Mouse (Mus musculus) forebrain, embryonic 10.5 days (tissue): ENCODE measurements around the gene Fgf9. TPM values are rescaled to one million over a fixed set of nuclear protein-coding genes. Genes with fewer than 3 reads are reported as not detected.

Experiments used
- DNase-seq: peaks from one replicate; pipeline ENCODE4 v3.0.0-alpha.2; 2017; ENCODE audit warnings: low spot score; ENCODE audit errors: extremely low spot score
- H3K27ac ChIP-seq: fragments of 300-500 bp; sonication (generic); 2 replicates; pipeline ENCODE4 v1.5.1; 2016; ENCODE audit warnings: mild to moderate bottlenecking
- H3K27me3 ChIP-seq: fragments of 300-500 bp; sonication (generic); 2 replicates; pipeline ENCODE4 v1.6.1; 2016; ENCODE audit warnings: mild to moderate bottlenecking; ENCODE audit not compliant: poor library complexity, severe bottlenecking
- H3K36me3 ChIP-seq: fragments of 300-500 bp; sonication (generic); replicated peaks from 2 replicates; pipeline ENCODE4 v1.6.1; 2016; ENCODE audit warnings: mild to moderate bottlenecking, moderate library complexity
- H3K4me1 ChIP-seq: fragments of 300-500 bp; sonication (generic); 2 replicates; pipeline ENCODE4 v1.6.1; 2016
- H3K4me3 ChIP-seq: fragments of 300-500 bp; sonication (generic); 2 replicates; pipeline ENCODE4 v1.5.1; 2016; ENCODE audit warnings: mild to moderate bottlenecking, moderate library complexity
- H3K9me3 ChIP-seq: fragments of 300-500 bp; sonication (generic); 2 replicates; pipeline ENCODE4 v1.6.1; 2016; ENCODE audit warnings: mild to moderate bottlenecking, moderate library complexity
- WGBS: fragments of 180-500 bp; shearing (Covaris S2); methylation state at CpG from one replicate; pipeline ENCODE4 v1.1.7; 2016; 5-methylcytosine and 5-hydroxymethylcytosine counted together
- polyA plus RNA-seq: library from polyadenylated mRNA; unstranded; fragments of >200 nt; fragmentation: Nextera tagmentation; extraction: Ambion mirVana; gene quantifications from 2 replicates; pipeline ENCODE4 v1.2.1, GENCODE M21; 2016

The Fgf9 gene
- polyA plus RNA-seq, 1 experiment from 2014 or later, result 2.1 TPM

DNA sequence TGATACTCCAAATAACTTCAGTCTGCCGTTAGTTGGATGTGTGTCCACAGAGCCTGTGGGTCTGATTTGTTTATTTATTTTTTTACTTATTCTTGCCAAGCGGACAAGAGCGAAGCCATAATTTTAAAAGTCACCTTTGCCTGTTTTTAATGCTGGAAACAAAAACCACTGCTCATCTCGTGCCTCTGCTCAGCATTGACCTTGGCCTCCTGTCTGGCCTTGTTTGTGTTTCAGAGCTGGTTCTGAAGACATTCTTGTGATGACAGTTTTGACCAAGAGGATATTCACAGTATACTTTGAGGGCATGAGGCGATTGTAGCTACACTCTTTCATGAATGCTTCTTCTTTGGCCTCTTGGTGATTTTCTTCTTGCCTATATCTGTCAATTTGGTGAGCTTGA is 35.2 kb downstream of the Fgf9 start:
- Histone ChIP-seq H3K27me3 (no peaks in the 10 kb centered on the region), H3K36me3 (no peaks in the 10 kb centered on the region), H3K4me3 (no peak overlapping the region), H3K9me3 (no peaks in the 10 kb centered on the region), H3K27ac (no peak overlapping the region), H3K4me1 (no peaks in the 10 kb centered on the region)
- WGBS, result 84% methylated on average over 5 of the region's 5 CpGs
- DNase-seq, result no peak

DNA sequence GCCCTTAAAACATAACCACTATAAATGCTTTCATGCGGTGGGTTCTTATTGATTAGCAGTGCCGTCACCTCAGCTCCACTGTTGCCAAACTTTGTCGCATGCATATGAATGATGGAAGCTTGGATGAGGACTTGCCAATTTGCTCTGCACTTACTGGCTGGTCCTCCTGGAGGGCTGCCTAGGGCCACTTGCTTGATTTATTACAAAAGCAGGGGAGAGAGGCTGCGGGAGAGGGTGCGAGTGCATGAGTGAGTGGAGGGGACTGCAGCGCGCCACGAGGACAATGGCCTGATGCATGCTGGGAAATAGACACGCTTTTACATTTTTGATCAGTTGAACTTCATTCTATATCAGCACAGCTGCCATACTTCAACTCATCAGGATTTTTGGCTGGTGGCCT is 39.3 kb downstream of the Fgf9 start:
- WGBS, result 95% methylated on average over 9 of the region's 9 CpGs
- Histone ChIP-seq H3K27ac (no peak overlapping the region), H3K9me3 (no peaks in the 10 kb centered on the region), H3K4me1 (no peaks in the 10 kb centered on the region), H3K4me3 (no peak overlapping the region), H3K36me3 (no peaks in the 10 kb centered on the region), H3K27me3 (no peaks in the 10 kb centered on the region)
- no peak for DNase-seq

DNA sequence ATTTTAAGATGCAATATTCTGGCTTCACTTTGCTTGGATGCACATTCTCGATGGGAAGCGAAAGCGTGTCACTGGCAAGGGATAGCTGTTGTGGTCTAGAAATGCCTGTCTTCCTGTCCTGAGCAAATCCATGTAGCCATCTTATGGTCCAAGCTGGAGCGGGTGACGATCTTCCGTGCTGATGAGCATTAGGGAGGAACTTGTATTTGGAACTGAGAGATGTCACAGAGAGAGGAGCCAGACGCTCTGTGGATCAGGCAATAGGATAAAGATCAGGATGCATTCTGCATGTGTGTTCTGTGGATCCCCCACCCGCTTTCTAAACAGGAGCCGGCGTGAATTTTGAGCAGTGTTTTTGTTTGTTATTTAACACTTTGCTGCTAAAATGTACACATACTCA is 41.2 kb downstream of the Fgf9 start:
- Histone ChIP-seq H3K4me1 (no peaks in the 10 kb centered on the region), H3K27ac (no peak overlapping the region), H3K27me3 (no peaks in the 10 kb centered on the region), H3K9me3 (no peaks in the 10 kb centered on the region), H3K36me3 (no peaks in the 10 kb centered on the region), H3K4me3 (no peak overlapping the region)
- DNase-seq, result no peak
- 91% methylated on average over 10 of the region's 10 CpGs for WGBS

DNA sequence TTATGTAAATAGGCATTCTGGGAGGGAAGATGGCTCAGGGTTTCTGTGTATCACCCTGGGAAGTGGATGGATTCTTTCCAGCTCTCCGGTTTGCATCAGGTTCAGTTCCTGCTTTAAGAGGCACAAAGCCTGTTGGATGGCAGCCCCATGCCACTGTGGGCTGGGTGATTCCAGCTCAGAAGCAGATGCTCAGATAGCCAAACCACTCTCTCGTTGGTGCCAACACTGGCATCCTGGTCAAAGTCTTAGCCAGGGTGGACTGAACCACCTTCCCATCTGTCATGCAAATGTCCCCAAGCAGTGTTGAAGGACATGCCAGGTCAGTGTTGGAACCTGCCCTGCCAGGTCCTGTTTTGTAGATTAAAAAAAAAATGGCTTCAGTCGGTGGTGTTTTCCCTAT is 42.0 kb downstream of the Fgf9 start:
- H3K9me3 ChIP-seq, result no peaks in the 10 kb centered on the region
- no peaks in the 10 kb centered on the region for H3K4me1 ChIP-seq
- 73% methylated on average over 3 of the region's 3 CpGs for WGBS
- no peaks in the 10 kb centered on the region for H3K36me3 ChIP-seq
- no peak overlapping the region for H3K4me3 ChIP-seq
- H3K27me3 ChIP-seq, result no peaks in the 10 kb centered on the region
- no peak overlapping the region for H3K27ac ChIP-seq
- DNase-seq, result no peak

DNA sequence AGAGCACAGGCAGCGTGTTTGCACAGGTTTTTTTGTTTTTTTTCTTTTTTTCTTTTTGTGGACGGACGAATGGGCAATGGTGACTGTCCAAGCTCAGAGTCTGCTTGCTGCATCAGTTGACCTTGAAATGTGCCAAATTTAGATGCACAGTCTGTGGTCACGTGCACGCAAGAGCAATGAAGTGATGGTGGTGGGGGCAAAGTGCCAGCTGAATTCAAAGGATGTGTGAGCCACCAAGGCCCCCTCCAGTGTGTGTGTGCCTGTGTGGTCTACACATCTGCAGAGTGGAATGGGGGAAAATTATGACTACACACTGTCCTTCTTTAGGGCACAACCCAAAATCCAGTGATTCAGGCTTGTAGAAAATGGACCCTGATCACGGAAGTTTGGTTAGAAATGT is 42.8 kb downstream of the Fgf9 start:
- Histone ChIP-seq H3K9me3 (no peaks in the 10 kb centered on the region), H3K27me3 (no peaks in the 10 kb centered on the region), H3K27ac (no peak overlapping the region), H3K4me1 (no peaks in the 10 kb centered on the region), H3K36me3 (no peaks in the 10 kb centered on the region), H3K4me3 (no peak overlapping the region)
- DNase-seq, result no peak
- 79% methylated on average over 6 of the region's 6 CpGs for WGBS

DNA sequence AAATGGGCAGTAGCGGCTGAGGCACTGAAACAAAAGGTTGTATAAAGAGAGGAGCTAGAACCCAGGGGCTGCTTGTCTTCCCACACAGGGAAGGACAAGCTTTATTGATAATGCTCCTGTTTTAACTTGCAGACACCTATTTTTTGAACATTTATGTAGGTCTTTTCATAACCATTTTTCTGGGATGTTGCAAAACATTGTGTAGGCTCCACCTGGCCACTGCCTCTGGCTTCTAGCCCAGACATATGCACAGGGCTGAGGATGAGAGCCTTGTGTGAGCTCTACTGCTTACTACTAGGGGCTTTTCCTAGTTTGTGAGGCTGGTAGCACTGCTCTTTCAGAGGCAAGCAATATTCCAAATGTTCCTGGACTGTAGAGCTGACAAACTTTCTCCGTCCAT is 43.8 kb downstream of the Fgf9 start:
- Histone ChIP-seq H3K9me3 (no peaks in the 10 kb centered on the region), H3K27me3 (no peaks in the 10 kb centered on the region), H3K4me1 (no peaks in the 10 kb centered on the region), H3K27ac (no peak overlapping the region), H3K4me3 (no peak overlapping the region), H3K36me3 (no peaks in the 10 kb centered on the region)
- DNase-seq, result no peak
- 83% methylated on average over 2 of the region's 2 CpGs for WGBS

DNA sequence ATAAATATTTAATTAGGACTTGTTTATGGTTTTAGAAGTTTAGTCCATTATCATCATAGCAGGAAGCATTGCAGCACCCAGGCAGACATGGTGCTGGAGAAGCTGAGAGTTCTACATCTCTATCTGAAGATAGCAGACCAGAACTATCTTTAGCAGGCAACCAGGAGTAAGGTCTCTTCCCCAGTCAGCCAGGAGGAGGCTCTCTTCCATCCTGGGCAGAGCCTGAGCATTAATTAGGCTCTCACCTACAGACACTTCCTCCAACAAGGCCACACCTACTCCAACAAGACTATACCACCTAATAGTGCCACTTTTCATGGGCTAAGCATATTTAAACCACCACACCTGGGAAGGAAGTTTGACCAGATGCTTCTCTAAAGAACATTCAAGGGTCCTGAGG is 54.3 kb downstream of the Fgf9 start:
- DNase-seq, result no peak
- no peaks in the 10 kb centered on the region for H3K27me3 ChIP-seq
- H3K4me1 ChIP-seq, result no peaks in the 10 kb centered on the region
- no peak overlapping the region for H3K27ac ChIP-seq
- H3K9me3 ChIP-seq, result no peaks in the 10 kb centered on the region
- no peaks in the 10 kb centered on the region for H3K36me3 ChIP-seq
- no peak overlapping the region for H3K4me3 ChIP-seq

DNA sequence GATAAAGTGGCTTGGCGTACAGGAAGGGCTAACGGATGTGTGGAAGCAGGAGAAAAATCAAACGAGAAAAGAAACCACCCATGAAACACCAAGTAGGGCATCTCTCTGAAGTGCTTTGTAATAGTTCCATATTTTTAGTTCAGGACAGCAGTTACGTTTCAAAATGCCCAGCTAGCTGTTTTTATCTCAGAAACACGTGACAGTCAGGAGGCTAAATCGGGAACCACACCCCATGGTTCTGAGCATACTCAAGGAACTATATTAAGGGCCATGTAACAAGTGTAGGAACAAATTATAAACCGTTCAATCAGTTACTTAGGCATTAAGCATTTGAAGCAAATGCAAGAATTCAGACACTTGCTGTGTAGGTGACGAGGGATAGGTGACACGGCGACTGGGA is 56.2 kb downstream of the Fgf9 start:
- no peak for DNase-seq
- 94% methylated on average over 10 of the region's 10 CpGs for WGBS
- Histone ChIP-seq H3K27me3 (no peaks in the 10 kb centered on the region), H3K4me1 (no peaks in the 10 kb centered on the region), H3K4me3 (no peak overlapping the region), H3K27ac (no peak overlapping the region), H3K36me3 (no peaks in the 10 kb centered on the region), H3K9me3 (no peaks in the 10 kb centered on the region)

DNA sequence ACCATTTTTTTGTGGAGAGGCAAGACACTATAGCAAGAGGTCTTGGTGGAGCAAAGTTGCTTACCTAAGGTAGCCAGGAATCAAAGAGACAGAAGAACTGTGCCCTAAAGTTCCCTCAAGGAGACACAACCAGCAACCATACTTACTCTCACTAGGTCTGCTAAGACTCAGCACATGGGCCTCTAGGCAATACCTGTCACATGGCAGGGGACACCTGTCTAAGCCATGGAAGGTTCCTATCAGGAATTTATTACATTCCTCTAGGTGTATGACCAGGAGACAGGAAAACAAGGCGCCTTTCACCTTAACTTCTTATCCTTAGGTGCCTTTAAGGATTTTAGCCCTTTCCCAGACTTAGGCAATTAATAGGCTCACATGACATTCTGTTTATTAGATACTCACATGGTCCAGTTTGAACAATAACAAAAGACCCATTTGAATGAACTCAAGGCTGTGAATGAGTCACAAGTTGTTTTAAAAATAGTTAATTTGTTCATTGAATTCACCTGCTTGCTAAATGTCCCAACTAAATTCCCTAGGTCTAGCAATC is 69.2 kb downstream of the Fgf9 start:
- no peak for DNase-seq
- Histone ChIP-seq H3K9me3 (no peaks in the 10 kb centered on the region), H3K4me3 (no peak overlapping the region), H3K27ac (no peak overlapping the region), H3K27me3 (no peaks in the 10 kb centered on the region), H3K4me1 (no peaks in the 10 kb centered on the region), H3K36me3 (no peaks in the 10 kb centered on the region)
- WGBS, result 84% methylated on average over 1 of the region's 1 CpGs

DNA sequence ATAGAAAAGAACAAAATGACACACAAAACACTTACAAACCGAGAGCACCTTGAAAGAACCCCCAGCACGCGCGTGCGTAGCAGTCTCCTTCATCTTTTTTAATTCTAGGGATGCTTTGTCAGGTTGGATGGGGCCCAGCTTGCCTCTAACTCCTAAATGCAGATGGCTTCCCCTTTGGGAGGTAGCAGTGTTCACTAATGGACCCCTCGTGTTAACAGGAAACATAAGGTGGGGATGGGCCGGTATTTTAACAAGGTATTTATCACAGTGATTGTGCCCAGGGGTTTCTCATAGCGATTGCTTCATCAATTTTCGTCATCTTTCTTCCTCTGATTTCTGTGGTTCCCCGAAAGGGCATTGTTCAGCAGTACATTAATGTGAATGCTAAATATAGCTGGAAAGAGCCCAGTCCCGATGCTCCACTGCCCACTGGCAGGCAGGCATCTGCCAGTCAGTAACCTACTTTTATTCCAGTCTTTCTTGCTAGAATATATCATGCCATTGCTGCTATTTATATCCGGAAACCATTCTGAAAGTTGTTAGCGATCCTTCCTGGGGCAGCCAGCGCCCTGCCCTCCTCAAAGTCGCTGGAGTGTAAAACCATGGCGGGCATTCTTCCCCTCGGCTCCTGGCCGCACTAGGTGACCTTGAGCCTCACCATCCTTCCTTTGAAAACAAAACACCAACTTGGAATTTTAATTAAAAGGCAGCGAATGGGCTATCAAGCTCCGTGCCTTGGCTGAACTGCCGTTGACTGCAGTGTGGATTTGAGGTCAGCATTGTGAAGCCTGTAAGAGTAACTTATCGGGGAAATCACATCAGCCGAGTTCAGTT is 79.5 kb downstream of the Fgf9 start:
- peak overlapping the region; percentile 31; the same call in 1 of the 2 replicates for H3K4me3 ChIP-seq
- no peak for DNase-seq
- H3K36me3 ChIP-seq, result no peaks in the 10 kb centered on the region
- 70% methylated on average over 23 of the region's 23 CpGs for WGBS
- H3K27me3 ChIP-seq, result peaks cover 15% of the 10 kb centered on the region
- peaks cover 21% of the 10 kb centered on the region for H3K4me1 ChIP-seq
- no peak overlapping the region for H3K27ac ChIP-seq
- H3K9me3 ChIP-seq, result no peaks in the 10 kb centered on the region

DNA sequence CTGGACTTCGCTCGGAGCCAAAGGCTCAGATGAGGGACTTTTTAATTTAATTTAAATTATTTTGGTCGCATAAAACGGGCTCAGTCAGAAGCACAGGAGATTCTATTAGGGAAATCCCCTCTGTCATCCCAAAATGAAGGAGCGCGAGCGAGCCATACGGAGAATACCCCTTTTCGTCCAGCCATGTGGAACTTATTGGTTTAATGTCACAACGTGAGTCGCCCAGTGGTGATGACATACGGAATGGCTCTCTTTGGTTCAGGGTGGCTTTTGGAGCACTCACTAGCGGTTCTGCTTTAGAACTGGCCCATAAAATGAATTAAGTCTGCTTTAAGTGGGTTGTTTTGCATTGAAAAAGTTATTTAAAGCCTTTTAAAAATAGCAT is 80.1 kb downstream of the Fgf9 start:
- H3K9me3 ChIP-seq, result no peaks in the 10 kb centered on the region
- H3K4me1 ChIP-seq, result peaks cover 21% of the 10 kb centered on the region
- H3K27ac ChIP-seq, result no peak overlapping the region
- H3K36me3 ChIP-seq, result no peaks in the 10 kb centered on the region
- no peak for DNase-seq
- WGBS, result 60% methylated on average over 13 of the region's 13 CpGs
- H3K4me3 ChIP-seq, result peak overlapping the region; percentile 31; the same call in 1 of the 2 replicates
- peaks cover 15% of the 10 kb centered on the region for H3K27me3 ChIP-seq

DNA sequence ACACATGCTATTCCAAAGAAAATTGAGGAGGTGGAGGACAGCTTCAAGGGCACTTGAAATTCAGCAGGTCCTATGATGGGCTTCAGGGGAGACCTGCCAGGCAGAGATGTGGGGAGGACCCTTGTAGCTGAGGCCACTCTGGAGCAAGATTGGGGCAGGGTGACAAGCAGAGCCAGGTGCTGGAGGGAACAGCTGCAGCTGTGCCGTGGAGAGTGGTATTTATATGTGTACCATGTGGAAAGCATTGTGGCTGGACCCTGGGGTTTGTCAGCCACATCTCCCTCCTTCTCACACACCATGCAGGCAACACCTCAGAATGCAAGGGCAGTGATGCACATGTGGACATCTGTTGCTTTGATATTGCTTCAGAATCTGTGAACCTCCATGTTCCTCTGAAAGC is 81.8 kb downstream of the Fgf9 start:
- H3K4me3 ChIP-seq, result no peak overlapping the region
- no peaks in the 10 kb centered on the region for H3K9me3 ChIP-seq
- 72% methylated on average over 1 of the region's 1 CpGs for WGBS
- H3K27ac ChIP-seq, result no peak overlapping the region
- H3K36me3 ChIP-seq, result no peaks in the 10 kb centered on the region
- peaks cover 15% of the 10 kb centered on the region for H3K27me3 ChIP-seq
- H3K4me1 ChIP-seq, result peaks cover 21% of the 10 kb centered on the region
- no peak for DNase-seq

DNA sequence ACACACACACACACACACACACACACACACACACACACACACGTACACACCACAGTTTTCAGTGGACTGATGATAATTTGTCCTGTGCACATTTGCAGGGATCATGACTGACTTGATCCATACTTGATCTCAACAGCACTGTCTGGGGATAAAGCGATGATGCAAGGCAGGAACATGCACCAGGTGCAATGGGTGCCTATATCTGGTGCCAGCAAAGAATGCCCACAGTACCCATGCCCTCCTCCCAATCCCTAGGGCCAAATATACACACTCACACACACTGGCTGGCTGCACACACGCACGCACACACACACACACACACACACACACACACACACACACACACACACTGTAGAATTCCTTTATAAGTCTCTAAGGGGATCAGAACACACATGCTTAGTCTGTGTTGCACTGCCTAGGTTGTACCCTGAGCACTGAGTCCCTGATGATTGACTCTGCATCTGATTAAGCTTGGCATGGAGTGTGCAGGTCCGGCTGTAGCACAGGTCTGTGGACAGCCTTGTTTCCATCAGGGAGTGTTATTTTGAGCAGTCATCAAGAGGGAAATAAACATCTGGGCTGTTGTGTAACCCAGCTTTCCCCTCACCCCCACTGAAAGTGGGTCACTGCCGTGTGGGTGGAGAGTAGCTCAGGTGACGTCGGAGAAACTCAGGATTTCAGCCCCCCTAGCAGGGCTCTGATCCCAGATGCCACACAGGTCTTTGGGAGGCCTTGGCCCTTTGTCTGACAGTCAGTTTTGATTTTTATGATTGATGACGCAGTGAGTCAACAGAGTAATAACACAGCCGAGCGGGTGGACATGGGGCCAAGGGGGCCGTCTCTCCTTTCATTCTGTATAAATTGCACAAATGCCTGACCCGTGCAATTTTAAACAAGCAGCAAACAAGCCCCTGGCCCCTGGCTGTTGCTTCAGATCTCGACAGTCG is 83.4 kb downstream of the Fgf9 start:
- no peak for DNase-seq
- Histone ChIP-seq H3K36me3 (no peaks in the 10 kb centered on the region), H3K27me3 (peaks cover 15% of the 10 kb centered on the region), H3K27ac (no peak overlapping the region), H3K4me1 (peaks cover 21% of the 10 kb centered on the region), H3K9me3 (no peaks in the 10 kb centered on the region), H3K4me3 (no peak overlapping the region)
- 74% methylated on average over 15 of the region's 15 CpGs for WGBS
